Mouse (Mus musculus): ENCODE results near the gene Lpp. TPM values are rescaled to one million over a fixed set of nuclear protein-coding genes. Genes with fewer than 3 reads are reported as not detected.

Gene Lpp
- polyA plus RNA-seq, 1 experiment from 2014 or later = 12.2 TPM

GRCm38 (mm10) chr16:24594508-24594907 lies 201.2 kb downstream of the Lpp start:
- Histone ChIP-seq H3K27me3 (replicated peaks; ENCODE audit: control insufficient read depth, insufficient read depth, low read length) (no peaks in the 10 kb centered on the region), H3K4me2 (ENCODE audit: low read length) (no peak overlapping the region), H3K4me3 (replicated peaks; ENCODE audit: low read length) (no peak overlapping the region), H3K4me1 (replicated peaks; ENCODE audit: control insufficient read depth, insufficient read depth, low read length) (no peaks in the 10 kb centered on the region), H3K36me3 (ENCODE audit: control insufficient read depth, insufficient read depth) (no peaks in the 10 kb centered on the region), H3K9ac (replicated peaks; ENCODE audit: low read depth, low read length) (no peak overlapping the region), H3K27ac (ENCODE audit: low read length) (no peak overlapping the region), H3K9me3 (ENCODE audit: control insufficient read depth, low read length) (no peaks in the 10 kb centered on the region)
- no peak for ATAC-seq
- 87% methylated on average over 5 of the region's 5 CpGs for WGBS

- no peaks in the 10 kb centered on the region for H3K27me3 ChIP-seq (replicated peaks; ENCODE audit: control insufficient read depth, insufficient read depth, low read length)
- H3K36me3 ChIP-seq (ENCODE audit: control insufficient read depth, insufficient read depth) = no peaks in the 10 kb centered on the region
- no peaks in the 10 kb centered on the region for H3K9me3 ChIP-seq (ENCODE audit: control insufficient read depth, low read length)
- no peak for ATAC-seq
- H3K4me2 ChIP-seq (ENCODE audit: low read length) = no peak overlapping the region
- H3K27ac ChIP-seq (ENCODE audit: low read length) = no peak overlapping the region
- no peak overlapping the region for H3K9ac ChIP-seq (replicated peaks; ENCODE audit: low read depth, low read length)
- H3K4me1 ChIP-seq (replicated peaks; ENCODE audit: control insufficient read depth, insufficient read depth, low read length) = no peaks in the 10 kb centered on the region; the same call in 1 of the 2 replicates
- H3K4me3 ChIP-seq (replicated peaks; ENCODE audit: low read length) = no peak overlapping the region
These were observed 202.2 kb downstream of the Lpp start for GRCm38 (mm10) chr16:24595493-24595892.

- H3K27ac ChIP-seq (ENCODE audit: low read length) = no peak overlapping the region
- WGBS = 85% methylated on average over 7 of the region's 7 CpGs
- no peaks in the 10 kb centered on the region for H3K27me3 ChIP-seq (replicated peaks; ENCODE audit: control insufficient read depth, insufficient read depth, low read length)
- no peak overlapping the region for H3K9ac ChIP-seq (replicated peaks; ENCODE audit: low read depth, low read length)
- H3K36me3 ChIP-seq (ENCODE audit: control insufficient read depth, insufficient read depth) = no peaks in the 10 kb centered on the region
- H3K4me1 ChIP-seq (replicated peaks; ENCODE audit: control insufficient read depth, insufficient read depth, low read length) = no peaks in the 10 kb centered on the region; the same call in 1 of the 2 replicates
- no peak for ATAC-seq
- no peak overlapping the region for H3K4me3 ChIP-seq (replicated peaks; ENCODE audit: low read length)
- no peak overlapping the region for H3K4me2 ChIP-seq (ENCODE audit: low read length)
- no peaks in the 10 kb centered on the region for H3K9me3 ChIP-seq (ENCODE audit: control insufficient read depth, low read length)
These were observed 205.3 kb downstream of the Lpp start for GRCm38 (mm10) chr16:24598567-24598966.

- WGBS = 87% methylated on average over 7 of the region's 7 CpGs
- no peak overlapping the region for H3K4me2 ChIP-seq (ENCODE audit: low read length)
These were observed 206.5 kb downstream of the Lpp start for GRCm38 (mm10) chr16:24599766-24600165.

GRCm38 (mm10) chr16:24600260-24600948 lies 207.1 kb downstream of the Lpp start:
- Histone ChIP-seq H3K4me2 (ENCODE audit: low read length) (no peak overlapping the region), H3K27ac (ENCODE audit: low read length) (no peak overlapping the region), H3K9me3 (ENCODE audit: control insufficient read depth, low read length) (no peaks in the 10 kb centered on the region), H3K9ac (replicated peaks; ENCODE audit: low read depth, low read length) (no peak overlapping the region), H3K36me3 (ENCODE audit: control insufficient read depth, insufficient read depth) (no peaks in the 10 kb centered on the region), H3K27me3 (replicated peaks; ENCODE audit: control insufficient read depth, insufficient read depth, low read length) (no peaks in the 10 kb centered on the region), H3K4me3 (replicated peaks; ENCODE audit: low read length) (no peak overlapping the region), H3K4me1 (replicated peaks; ENCODE audit: control insufficient read depth, insufficient read depth, low read length) (no peaks in the 10 kb centered on the region; the same call in 1 of the 2 replicates)
- ATAC-seq = peak; percentile 36; the same call in 1 of the 2 replicates
- WGBS = 82% methylated on average over 14 of the region's 14 CpGs

More at GRCm38 (mm10) chr16:24599766-24600165, 206.5 kb downstream of the Lpp start:
- Histone ChIP-seq H3K9ac (replicated peaks; ENCODE audit: low read depth, low read length) (no peak overlapping the region), H3K4me1 (replicated peaks; ENCODE audit: control insufficient read depth, insufficient read depth, low read length) (no peaks in the 10 kb centered on the region; the same call in 1 of the 2 replicates), H3K9me3 (ENCODE audit: control insufficient read depth, low read length) (no peaks in the 10 kb centered on the region), H3K27ac (ENCODE audit: low read length) (no peak overlapping the region), H3K36me3 (ENCODE audit: control insufficient read depth, insufficient read depth) (no peaks in the 10 kb centered on the region), H3K4me3 (replicated peaks; ENCODE audit: low read length) (no peak overlapping the region), H3K27me3 (replicated peaks; ENCODE audit: control insufficient read depth, insufficient read depth, low read length) (no peaks in the 10 kb centered on the region)
- no peak for ATAC-seq

- Histone ChIP-seq H3K4me1 (replicated peaks; ENCODE audit: control insufficient read depth, insufficient read depth, low read length) (peaks cover 10% of the 10 kb centered on the region), H3K4me3 (replicated peaks; ENCODE audit: low read length) (no peak overlapping the region), H3K9me3 (ENCODE audit: control insufficient read depth, low read length) (no peaks in the 10 kb centered on the region), H3K4me2 (ENCODE audit: low read length) (no peak overlapping the region), H3K36me3 (ENCODE audit: control insufficient read depth, insufficient read depth) (no peaks in the 10 kb centered on the region), H3K9ac (replicated peaks; ENCODE audit: low read depth, low read length) (no peak overlapping the region), H3K27ac (ENCODE audit: low read length) (no peak overlapping the region), H3K27me3 (replicated peaks; ENCODE audit: control insufficient read depth, insufficient read depth, low read length) (no peaks in the 10 kb centered on the region)
- no peak for ATAC-seq
- 95% methylated on average over 4 of the region's 4 CpGs for WGBS
These were observed 210.0 kb downstream of the Lpp start for GRCm38 (mm10) chr16:24603342-24603741.

- Histone ChIP-seq H3K9me3 (ENCODE audit: control insufficient read depth, low read length) (no peaks in the 10 kb centered on the region), H3K36me3 (ENCODE audit: control insufficient read depth, insufficient read depth) (no peaks in the 10 kb centered on the region), H3K27ac (ENCODE audit: low read length) (no peak overlapping the region), H3K9ac (replicated peaks; ENCODE audit: low read depth, low read length) (no peak overlapping the region), H3K4me2 (ENCODE audit: low read length) (no peak overlapping the region), H3K27me3 (replicated peaks; ENCODE audit: control insufficient read depth, insufficient read depth, low read length) (no peaks in the 10 kb centered on the region), H3K4me1 (replicated peaks; ENCODE audit: control insufficient read depth, insufficient read depth, low read length) (peaks cover 10% of the 10 kb centered on the region), H3K4me3 (replicated peaks; ENCODE audit: low read length) (no peak overlapping the region)
- WGBS = 52% methylated on average over 8 of the region's 8 CpGs
- ATAC-seq = 0 out of 2 replicates have a peak, but pooled peaks have one; percentile 20
These were observed 214.7 kb downstream of the Lpp start for GRCm38 (mm10) chr16:24607896-24608457.

- Histone ChIP-seq H3K9me3 (ENCODE audit: control insufficient read depth, low read length) (no peaks in the 10 kb centered on the region), H3K4me3 (replicated peaks; ENCODE audit: low read length) (no peak overlapping the region), H3K9ac (replicated peaks; ENCODE audit: low read depth, low read length) (no peak overlapping the region), H3K4me1 (replicated peaks; ENCODE audit: control insufficient read depth, insufficient read depth, low read length) (peaks cover 4% of the 10 kb centered on the region; the same call in 1 of the 2 replicates), H3K36me3 (ENCODE audit: control insufficient read depth, insufficient read depth) (no peaks in the 10 kb centered on the region), H3K4me2 (ENCODE audit: low read length) (no peak overlapping the region), H3K27me3 (replicated peaks; ENCODE audit: control insufficient read depth, insufficient read depth, low read length) (no peaks in the 10 kb centered on the region), H3K27ac (ENCODE audit: low read length) (no peak overlapping the region)
- no peak for ATAC-seq
- 87% methylated on average over 6 of the region's 6 CpGs for WGBS
These were observed 226.2 kb downstream of the Lpp start for GRCm38 (mm10) chr16:24619458-24619857.

- Histone ChIP-seq H3K36me3 (ENCODE audit: control insufficient read depth, insufficient read depth) (no peaks in the 10 kb centered on the region), H3K9ac (replicated peaks; ENCODE audit: low read depth, low read length) (no peak overlapping the region), H3K4me3 (replicated peaks; ENCODE audit: low read length) (no peak overlapping the region), H3K27me3 (replicated peaks; ENCODE audit: control insufficient read depth, insufficient read depth, low read length) (no peaks in the 10 kb centered on the region), H3K4me1 (replicated peaks; ENCODE audit: control insufficient read depth, insufficient read depth, low read length) (peaks cover 6% of the 10 kb centered on the region; the same call in 1 of the 2 replicates), H3K4me2 (ENCODE audit: low read length) (no peak overlapping the region), H3K9me3 (ENCODE audit: control insufficient read depth, low read length) (no peaks in the 10 kb centered on the region), H3K27ac (ENCODE audit: low read length) (no peak overlapping the region)
- WGBS = 96% methylated on average over 3 of the region's 3 CpGs
- no peak for ATAC-seq
These were observed 226.7 kb downstream of the Lpp start for GRCm38 (mm10) chr16:24620021-24620420.
